Mouse (Mus musculus) layer of hippocampus, postnatal 14 days (tissue): ENCODE measurements at regions not wholly inside any gene's neighbourhood (a gene's known extent, or its start where the extent isn't known, plus 50 kb on each side); places are given as distances from the start of the nearest gene placed in this dataset.
A peak's percentile ranks its signal among the peaks of the same experiment; 100 is the strongest.

Experiments used
- DNase-seq, 2 experiments: peaks; one replicate each; pipeline ENCODE4 v3.0.0; 2021 to 2022; ENCODE audit warnings: low spot score in 2 of 2, mixed read lengths in 1 of 2

DNA sequence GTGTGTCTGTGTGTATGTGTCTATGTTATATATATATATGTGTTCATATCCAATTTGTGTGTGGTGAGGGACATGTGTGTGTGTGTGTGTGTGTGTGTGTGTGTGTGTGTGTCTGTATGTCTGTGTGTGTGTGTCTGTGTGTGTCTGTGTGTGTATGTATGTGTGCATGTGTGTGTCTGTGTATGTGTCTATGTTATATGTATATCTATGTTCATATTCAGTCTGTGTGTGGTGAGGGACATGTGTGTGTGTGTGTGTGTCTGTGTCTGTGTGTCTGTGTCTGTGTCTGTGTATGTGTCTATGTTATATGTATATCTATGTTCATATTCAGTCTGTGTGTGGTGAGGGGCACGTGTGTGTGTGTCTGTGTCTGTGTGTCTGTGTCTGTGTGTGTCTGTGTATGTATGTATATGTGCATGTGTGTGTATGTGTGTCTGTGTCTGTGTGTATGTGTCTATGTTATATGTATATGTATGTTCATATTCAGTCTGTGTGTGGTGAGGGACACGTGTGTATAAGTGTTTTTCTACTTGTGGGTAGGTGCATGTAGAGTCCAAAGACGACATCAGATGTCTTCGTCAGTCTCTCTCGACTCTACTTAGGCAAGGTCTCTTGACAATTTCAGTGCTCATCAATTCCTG lies 370.5 kb upstream of the Slc7a11 start:
- no peak for DNase-seq

DNA sequence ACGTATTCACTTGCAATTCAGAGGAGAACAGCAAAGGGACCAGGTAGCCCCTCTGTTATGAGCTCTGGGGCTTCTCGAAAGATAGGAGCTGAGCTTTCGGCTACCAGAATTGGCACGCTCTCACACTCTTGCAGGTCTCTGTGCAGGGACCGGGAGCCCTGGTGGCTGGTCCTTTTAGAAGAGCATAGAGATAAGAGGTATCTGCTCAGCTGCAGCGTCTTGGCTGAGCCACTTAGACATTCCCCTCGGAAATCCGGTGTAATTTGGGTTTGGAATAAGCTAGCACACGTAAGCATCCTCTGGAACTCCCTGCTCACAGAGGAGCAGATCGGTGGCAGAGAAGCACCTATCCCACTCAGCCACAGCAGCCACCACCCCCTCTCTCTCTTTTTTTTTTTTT lies 372.3 kb upstream of the Slc7a11 start:
- no peak for DNase-seq

DNA sequence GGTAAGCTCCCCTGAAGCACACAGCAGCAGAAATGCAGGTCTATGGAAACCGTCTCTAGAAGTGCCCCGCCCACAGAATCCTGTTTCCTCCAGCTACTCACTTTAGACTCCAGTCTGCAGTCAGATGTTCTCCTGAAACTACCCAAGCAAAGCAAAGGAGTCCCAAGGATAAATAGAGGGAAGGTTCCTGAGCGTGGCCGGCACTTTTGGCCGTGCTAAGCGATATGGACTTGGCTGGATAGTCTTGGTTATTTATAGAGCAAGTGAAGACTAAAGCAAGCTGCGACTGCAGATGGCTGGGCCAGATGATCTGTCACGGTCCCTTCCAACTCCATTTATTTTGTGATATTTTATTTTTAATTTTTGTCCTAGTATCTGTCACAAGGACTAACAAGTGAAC lies 373.1 kb upstream of the Slc7a11 start:
- peak; percentile 43 to 74 for DNase-seq

GRCm38 (mm10) chr3:50817361-50817760 lies 373.9 kb upstream of the Slc7a11 start:
- no peak for DNase-seq

GRCm38 (mm10) chr3:50820776-50821175 lies 377.4 kb upstream of the Slc7a11 start:
- DNase-seq, result no peak

DNA sequence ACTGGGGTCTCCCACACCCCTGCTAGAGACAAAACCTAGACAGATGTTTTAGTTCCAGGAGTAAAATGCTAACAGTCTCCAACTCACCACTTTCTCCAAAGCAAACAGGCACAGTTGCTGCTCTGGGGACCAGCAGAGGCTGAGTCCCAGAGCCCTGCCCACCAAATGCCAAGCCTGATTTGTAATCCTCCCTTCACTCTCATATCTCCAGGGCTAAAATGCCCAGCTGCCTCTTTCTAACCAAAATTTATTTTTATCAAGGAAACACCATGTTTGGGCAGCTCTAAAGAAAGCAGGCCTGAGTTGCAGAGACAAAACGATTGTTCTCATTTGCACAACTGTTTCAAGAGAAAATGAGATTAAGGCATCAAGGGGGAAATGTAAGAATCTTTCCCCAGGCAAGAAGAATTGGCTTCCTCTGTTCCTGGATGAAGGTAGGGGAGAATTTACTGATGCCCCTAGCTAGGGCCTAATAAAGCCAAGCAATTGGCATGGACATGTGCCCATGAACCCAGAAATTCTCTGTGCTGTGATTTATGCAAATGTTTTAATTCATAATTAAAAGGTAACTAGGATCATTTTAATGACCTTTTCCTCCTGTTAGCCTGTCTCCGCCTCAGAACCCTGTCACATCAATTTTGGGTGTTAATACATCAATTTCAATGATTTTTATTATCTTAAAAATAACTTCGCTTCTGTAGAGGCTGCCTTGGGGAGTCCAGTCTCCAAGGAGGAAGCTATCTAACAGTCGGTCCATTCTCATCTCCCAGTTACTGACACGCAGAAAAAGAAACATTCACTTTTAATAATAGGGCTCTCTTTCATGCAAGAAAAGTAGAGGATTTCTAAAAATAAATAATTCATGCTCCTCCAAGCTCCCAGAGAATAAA lies 382.4 kb upstream of the Slc7a11 start:
- no peak for DNase-seq

- DNase-seq, result no peak
Measured at GRCm38 (mm10) chr3:50826424-50826819, 383.0 kb upstream of the Slc7a11 start.

- no peak for DNase-seq
Measured at GRCm38 (mm10) chr3:50829211-50829610, 385.8 kb upstream of the Slc7a11 start.

- DNase-seq, result no peak
Measured at GRCm38 (mm10) chr3:50830446-50830845, 387.0 kb upstream of the Slc7a11 start.

DNA sequence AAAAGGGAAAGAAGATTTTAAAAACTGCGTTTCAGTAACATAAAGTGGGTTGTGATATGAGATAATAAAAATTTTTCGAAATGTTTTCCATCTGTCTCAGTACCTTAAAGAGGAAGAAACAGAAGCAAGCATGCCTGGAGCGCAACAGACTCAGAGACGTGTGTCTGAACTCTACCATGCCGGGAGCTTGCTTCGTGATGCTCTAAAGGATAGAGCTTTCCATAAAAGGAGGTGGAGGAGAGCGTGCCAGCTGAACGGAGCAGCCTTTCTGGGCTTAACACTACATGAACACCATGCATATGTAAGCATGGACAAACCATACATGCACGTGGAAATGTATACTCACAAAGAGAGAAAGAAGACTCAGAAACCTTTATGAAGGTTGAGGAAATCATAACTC lies 387.5 kb upstream of the Slc7a11 start:
- no peak for DNase-seq

- no peak for DNase-seq
Measured at GRCm38 (mm10) chr3:50842216-50842615, 382.0 kb upstream of the Noct start.

DNA sequence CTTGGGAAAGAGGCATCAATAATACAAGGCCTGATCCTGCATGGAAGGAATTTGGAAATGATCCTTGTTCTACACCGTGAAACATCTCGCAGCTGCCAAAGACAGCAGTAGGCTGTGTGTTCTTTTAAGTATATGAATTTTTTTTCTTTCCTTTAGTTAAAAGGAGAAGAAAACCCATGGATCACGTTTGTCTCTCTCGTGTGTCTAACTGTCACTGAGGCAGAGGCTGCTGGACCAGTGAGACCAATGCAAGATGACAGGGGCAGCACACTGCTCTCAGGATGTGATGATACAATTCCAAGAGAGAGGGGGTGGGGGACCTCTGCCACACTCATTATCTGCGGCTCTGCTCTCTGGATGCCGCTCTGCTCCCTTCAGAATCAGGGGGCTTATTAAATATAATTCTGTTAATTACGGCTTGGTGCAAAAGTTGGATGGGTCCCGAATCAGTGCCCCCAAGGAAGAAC lies 379.4 kb upstream of the Noct start:
- DNase-seq, result no peak

DNA sequence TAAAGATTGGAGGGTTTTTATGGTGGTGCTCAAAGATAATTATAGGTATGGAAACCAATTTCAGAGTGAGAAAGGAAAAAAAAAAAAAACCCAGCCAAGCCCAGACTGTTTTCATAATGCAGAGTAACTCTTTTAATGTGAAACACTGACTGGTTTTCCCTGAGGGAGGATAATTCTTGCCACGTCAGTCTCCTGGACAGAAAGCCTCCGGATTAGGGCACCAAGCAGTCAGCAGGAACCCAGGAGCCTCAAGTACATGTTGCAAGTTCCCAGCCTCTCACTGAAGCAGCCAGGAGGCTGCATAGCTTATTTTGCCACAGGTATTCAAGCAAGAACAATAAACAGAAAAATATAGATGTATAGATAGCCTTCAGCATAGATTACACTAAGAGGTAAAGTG lies 378.9 kb upstream of the Noct start:
- DNase-seq, result no peak

- no peak for DNase-seq
Measured at GRCm38 (mm10) chr3:50848528-50848927, 375.7 kb upstream of the Noct start.

DNA sequence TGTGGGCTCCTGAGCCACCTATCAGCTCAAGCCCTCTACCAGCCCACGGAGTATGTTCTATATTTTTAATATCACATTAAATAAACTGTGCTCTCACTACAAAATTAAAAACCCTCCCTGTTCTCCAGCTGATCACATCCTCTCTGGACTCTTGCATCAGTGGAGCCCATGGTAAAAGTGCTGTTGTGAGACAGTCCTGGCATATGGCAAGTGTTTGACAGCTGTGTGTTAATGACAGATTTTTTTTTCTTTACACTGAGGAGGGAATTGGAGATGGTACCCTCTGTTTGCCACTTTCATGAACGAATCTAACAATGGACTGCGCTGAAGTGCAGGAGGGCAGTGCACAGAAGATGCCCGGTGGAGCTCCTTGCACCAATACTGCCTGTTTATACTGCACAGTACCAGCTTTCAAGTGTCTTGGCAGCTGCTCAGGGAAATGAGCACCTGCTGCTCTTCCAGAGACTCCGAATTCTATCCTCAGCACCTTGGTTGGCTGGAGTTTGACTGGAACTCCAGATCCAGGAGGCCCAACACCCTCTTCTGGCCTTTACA lies 373.1 kb upstream of the Noct start:
- DNase-seq, result no peak

DNA sequence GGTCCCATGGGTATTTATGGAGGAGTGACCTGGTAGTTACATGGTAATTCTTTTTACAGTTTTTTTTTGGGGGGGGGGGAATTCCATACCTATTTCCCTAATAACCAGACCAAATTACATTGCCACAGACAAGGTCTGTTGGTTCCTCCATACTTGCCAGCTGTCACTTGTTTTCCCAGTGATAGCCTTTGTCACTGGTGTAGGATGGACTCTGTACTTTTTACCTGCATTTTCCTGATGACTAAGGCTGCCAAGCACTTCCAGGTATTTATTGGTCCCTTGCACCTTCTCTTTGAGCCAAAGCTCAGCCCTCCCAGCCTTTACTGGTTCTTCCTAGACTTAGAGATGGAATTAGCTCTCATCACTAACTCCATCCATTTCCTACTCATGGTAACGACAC lies 357.1 kb upstream of the Noct start:
- DNase-seq, result no peak

DNA sequence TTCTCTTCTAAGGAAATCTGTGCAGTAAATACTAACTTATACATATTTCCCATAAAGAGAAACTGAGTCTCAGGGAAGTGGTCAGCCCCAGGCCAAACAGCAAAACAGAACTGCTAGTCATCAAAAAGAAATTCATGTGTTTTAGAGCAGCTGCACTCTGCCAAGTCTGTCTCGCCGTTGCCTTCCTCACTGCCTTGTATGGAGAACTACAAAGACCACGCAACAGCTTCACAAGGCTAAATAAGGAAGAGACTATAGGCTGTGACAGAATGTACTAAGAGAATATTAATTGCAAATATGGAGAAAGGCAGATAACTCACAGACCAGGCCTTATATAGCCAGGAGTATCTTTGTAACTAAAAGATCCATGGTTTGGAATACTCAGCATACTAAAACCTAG lies 355.0 kb upstream of the Noct start:
- DNase-seq, result no peak

- no peak for DNase-seq
Measured at GRCm38 (mm10) chr3:50879050-50879449, 345.2 kb upstream of the Noct start.

DNA sequence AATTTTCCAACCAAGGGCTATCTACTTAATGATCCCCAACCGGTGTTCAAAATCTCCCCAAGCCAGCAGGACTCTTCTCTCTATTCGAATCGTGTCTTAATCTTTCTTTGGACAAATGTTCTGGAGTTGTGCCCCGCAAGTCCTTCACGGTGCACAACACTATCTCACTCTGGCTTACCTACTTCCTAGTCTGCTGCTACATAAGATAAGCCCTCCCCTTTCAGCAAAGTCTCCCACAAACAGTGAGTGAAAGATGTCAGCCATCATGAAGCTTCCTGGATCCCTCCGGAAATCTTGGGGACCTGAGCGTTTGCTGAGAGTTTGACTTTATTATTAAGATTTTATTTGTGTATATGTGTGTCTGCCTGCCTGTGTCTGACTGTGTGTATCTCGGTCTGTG lies 344.7 kb upstream of the Noct start:
- no peak for DNase-seq

DNA sequence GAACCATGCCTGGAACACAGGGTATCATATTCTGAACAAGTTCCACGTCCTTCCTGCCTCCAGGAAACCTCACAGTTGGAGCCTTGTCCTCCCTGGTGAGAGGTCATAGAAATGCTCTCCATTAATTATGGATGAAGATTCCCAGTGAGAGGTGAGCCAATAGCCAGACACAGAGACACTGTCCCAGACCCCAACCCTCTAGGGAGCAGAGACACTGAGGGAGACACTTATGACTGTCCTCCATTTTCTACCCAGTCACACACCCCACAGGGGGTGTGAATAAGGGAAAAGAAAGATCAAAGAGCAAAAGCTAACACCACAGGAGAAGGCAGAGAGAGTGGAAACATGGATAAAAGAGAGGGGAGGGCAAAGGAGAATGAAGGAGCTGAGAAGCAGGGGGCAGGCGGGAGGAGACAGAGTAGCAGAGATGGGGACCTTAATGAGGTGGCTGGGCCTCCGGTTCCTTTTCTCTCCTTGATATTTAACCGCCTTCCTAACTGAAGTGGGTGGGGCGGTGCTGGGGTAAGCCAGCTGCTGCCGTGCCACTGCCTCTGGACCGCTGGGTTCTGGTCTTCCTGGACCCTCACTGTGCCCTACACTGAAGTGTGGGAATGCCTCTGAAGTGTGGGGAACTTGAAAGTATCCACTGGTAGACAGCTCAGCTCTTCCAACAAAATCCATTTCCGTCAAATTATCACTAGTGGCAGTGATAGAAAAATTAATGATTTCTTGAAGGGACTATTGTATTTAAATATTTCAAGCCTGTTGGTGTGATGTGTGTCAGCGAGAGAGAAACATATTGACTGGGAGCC lies 342.6 kb upstream of the Noct start:
- no peak for DNase-seq

DNA sequence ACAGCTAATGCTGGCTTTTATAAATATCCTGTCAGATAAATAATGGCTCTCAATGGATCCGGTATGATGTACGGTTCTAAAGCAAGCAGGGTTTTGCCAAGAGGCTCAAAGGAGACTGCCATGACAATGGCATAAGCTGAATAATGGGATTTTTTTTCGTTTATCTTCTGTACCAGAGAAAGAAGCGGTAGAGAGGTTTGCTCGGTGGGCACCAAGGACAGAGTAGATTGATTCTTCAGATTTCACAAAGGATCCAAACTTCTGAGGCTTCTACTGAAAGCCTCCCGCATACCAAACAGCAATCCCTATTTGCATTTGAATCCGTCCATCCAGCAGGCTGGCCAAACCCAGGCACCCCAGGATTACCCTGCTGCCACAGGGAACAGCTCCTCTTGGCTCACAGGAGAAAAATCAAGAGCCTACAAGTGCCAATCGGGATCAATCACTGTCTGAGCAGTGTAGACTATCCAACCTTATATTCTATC lies 342.0 kb upstream of the Noct start:
- DNase-seq, result peak in 1 of 2 experiments; percentile 67
